Mouse (Mus musculus) midbrain, postnatal 0 days (tissue): ENCODE data around the gene Trim3. TPM values are rescaled to one million over a fixed set of nuclear protein-coding genes. Genes with fewer than 3 reads are reported as not detected.
A peak's percentile ranks its signal among the peaks of the same experiment; 100 is the strongest.

ENCODE experiments used
- ATAC-seq: fragments of 200-750 bp; cut with Nextera tagmentation; 2 replicates; pipeline ENCODE4 v1.8.0; 2017; ENCODE audit warnings: moderate number of reproducible peaks, mild to moderate bottlenecking, moderate TSS enrichment, moderate library complexity; ENCODE audit not compliant: low FRiP score
- DNase-seq: peaks from one replicate; pipeline ENCODE4 v3.0.0-alpha.2; 2015; ENCODE audit warnings: low spot score
- H3K27ac ChIP-seq: fragments of 300-500 bp; sonication (generic); 2 replicates; pipeline ENCODE4 v1.5.1; 2014; ENCODE audit warnings: low read depth, mild to moderate bottlenecking, low read length, mixed read lengths
- H3K27me3 ChIP-seq: fragments of 300-500 bp; sonication (generic); 2 replicates; pipeline ENCODE4 v1.6.1; 2014; ENCODE audit warnings: low read length, control low read depth, mixed read lengths; ENCODE audit not compliant: insufficient read depth
- H3K36me3 ChIP-seq: fragments of 300-500 bp; sonication (generic); 2 replicates; pipeline ENCODE4 v1.6.1; 2014; ENCODE audit warnings: low read length, control low read depth, mixed read lengths; ENCODE audit not compliant: insufficient read depth
- H3K4me1 ChIP-seq: fragments of 300-500 bp; sonication (generic); 2 replicates; pipeline ENCODE4 v1.6.1; 2014; ENCODE audit warnings: mild to moderate bottlenecking, control low read depth, antibody characterized with exemption, low read length, mixed read lengths; ENCODE audit not compliant: insufficient read depth
- H3K4me2 ChIP-seq: fragments of 300-500 bp; sonication (generic); 2 replicates; pipeline ENCODE4 v1.6.1; 2014; ENCODE audit warnings: low read depth, mild to moderate bottlenecking, low read length, mixed read lengths; ENCODE audit not compliant: poor library complexity, severe bottlenecking
- H3K4me3 ChIP-seq: fragments of 300-500 bp; sonication (generic); 2 replicates; pipeline ENCODE4 v1.5.1; 2014; ENCODE audit warnings: low read depth, mild to moderate bottlenecking, low read length, moderate library complexity
- H3K9ac ChIP-seq: fragments of 300-500 bp; sonication (generic); replicated peaks from 2 replicates; pipeline ENCODE4 v1.6.1; 2014; ENCODE audit warnings: mild to moderate bottlenecking, low read length, moderate library complexity, mixed read lengths; ENCODE audit not compliant: poor library complexity, severe bottlenecking
- H3K9me3 ChIP-seq: fragments of 300-500 bp; sonication (generic); 2 replicates; pipeline ENCODE4 v1.6.1; 2016; ENCODE audit warnings: low read length, control low read depth
- CTCF ChIP-seq: IDR thresholded peaks from 2 replicates; pipeline ENCODE4 v1.5.1; 2016; ENCODE audit warnings: antibody characterized with exemption, mild to moderate bottlenecking
- WGBS: fragments of 180-500 bp; shearing (Covaris S2); extraction: QIAGEN DNeasy Blood & Tissue Kit; methylation state at CpG from one replicate; pipeline ENCODE4 v1.1.7; 2014; 5-methylcytosine and 5-hydroxymethylcytosine counted together
- polyA plus RNA-seq: library from polyadenylated mRNA; unstranded; fragments of >200 nt; fragmentation: Nextera tagmentation; extraction: Ambion mirVana; gene quantifications from 2 replicates; pipeline ENCODE4 v1.2.1, GENCODE M21; 2015
- total RNA-seq: library from RNA; depleted of rRNA; stranded (reverse); fragments of >200 nt; gene quantifications from 2 replicates; pipeline ENCODE4 v1.2.3, GENCODE M21; 2014

Trim3 gene
- total and polyA plus RNA-seq, 2 experiments from 2014 or later, result 108 to 164 TPM

GRCm38 (mm10) chr7:105632551-105632972, 809 bp downstream of the Trim3 start:
- 8% methylated on average over 4 of the region's 4 CpGs for WGBS
- peak overlapping the region; percentile 75 for H3K9ac ChIP-seq
- TF ChIP-seq CTCF, result no peak
- peak overlapping the region; percentile 74 for H3K4me3 ChIP-seq
- peak; percentile 21 for ATAC-seq
- H3K27me3 ChIP-seq, result no peaks in the 10 kb centered on the region
- peak overlapping the region; percentile 81 for H3K4me2 ChIP-seq
- 0 out of 2 replicates have a peak, but pooled peaks cover 6% of the 10 kb centered on the region for H3K4me1 ChIP-seq
- H3K36me3 ChIP-seq, result peaks cover 19% of the 10 kb centered on the region
- no peak for DNase-seq
- H3K9me3 ChIP-seq, result no peaks in the 10 kb centered on the region
- peak overlapping the region; percentile 85 for H3K27ac ChIP-seq

- no peaks in the 10 kb centered on the region for H3K9me3 ChIP-seq
- no peak overlapping the region for H3K4me3 ChIP-seq
- DNase-seq (peak; percentile 87), ATAC-seq (no peak)
- no peak overlapping the region for H3K9ac ChIP-seq
- no peak for TF ChIP-seq CTCF
- H3K36me3 ChIP-seq, result peaks cover 19% of the 10 kb centered on the region
- 14% methylated on average over 3 of the region's 3 CpGs for WGBS
- no peak overlapping the region; the same call in 1 of the 2 replicates for H3K27ac ChIP-seq
- no peak overlapping the region for H3K4me2 ChIP-seq
- 0 out of 2 replicates have a peak, but pooled peaks cover 6% of the 10 kb centered on the region for H3K4me1 ChIP-seq
- H3K27me3 ChIP-seq, result no peaks in the 10 kb centered on the region
Observed at GRCm38 (mm10) chr7:105628633-105629032, 4.7 kb downstream of the Trim3 start.

GRCm38 (mm10) chr7:105625397-105625796, 8.0 kb downstream of the Trim3 start:
- TF ChIP-seq CTCF, result no peak
- Histone ChIP-seq H3K4me2 (no peak overlapping the region), H3K9ac (no peak overlapping the region), H3K4me3 (no peak overlapping the region), H3K27me3 (no peaks in the 10 kb centered on the region), H3K36me3 (peaks cover 42% of the 10 kb centered on the region), H3K4me1 (no peaks in the 10 kb centered on the region), H3K9me3 (no peaks in the 10 kb centered on the region), H3K27ac (no peak overlapping the region)
- 79% methylated on average over 6 of the region's 6 CpGs for WGBS
- DNase-seq, result no peak
- ATAC-seq, result no peak

- Histone ChIP-seq H3K36me3 (peaks cover 77% of the 10 kb centered on the region), H3K4me2 (no peak overlapping the region), H3K27ac (no peak overlapping the region), H3K9me3 (no peaks in the 10 kb centered on the region), H3K27me3 (no peaks in the 10 kb centered on the region), H3K4me1 (no peaks in the 10 kb centered on the region), H3K9ac (no peak overlapping the region), H3K4me3 (no peak overlapping the region)
- DNase-seq (no peak), ATAC-seq (no peak)
- TF ChIP-seq CTCF, result no peak
- 87% methylated on average over 8 of the region's 8 CpGs for WGBS
Observed at GRCm38 (mm10) chr7:105621646-105622292, 11.6 kb downstream of the Trim3 start.

GRCm38 (mm10) chr7:105621053-105621452, 12.3 kb downstream of the Trim3 start:
- ATAC-seq (no peak), DNase-seq (no peak)
- Histone ChIP-seq H3K9ac (no peak overlapping the region), H3K4me1 (no peaks in the 10 kb centered on the region), H3K27ac (no peak overlapping the region), H3K27me3 (no peaks in the 10 kb centered on the region), H3K4me3 (no peak overlapping the region), H3K36me3 (peaks cover 84% of the 10 kb centered on the region), H3K4me2 (no peak overlapping the region), H3K9me3 (no peaks in the 10 kb centered on the region)
- 80% methylated on average over 4 of the region's 4 CpGs for WGBS
- no peak for TF ChIP-seq CTCF

- WGBS, result 66% methylated on average over 3 of the region's 3 CpGs
- H3K9me3 ChIP-seq, result no peaks in the 10 kb centered on the region
- no peaks in the 10 kb centered on the region for H3K27me3 ChIP-seq
- no peaks in the 10 kb centered on the region for H3K4me1 ChIP-seq
- ATAC-seq, result no peak
- no peak for TF ChIP-seq CTCF
- no peak overlapping the region for H3K4me3 ChIP-seq
- H3K9ac ChIP-seq, result no peak overlapping the region
- H3K27ac ChIP-seq, result no peak overlapping the region
- no peak for DNase-seq
- no peak overlapping the region for H3K4me2 ChIP-seq
- H3K36me3 ChIP-seq, result peaks cover 87% of the 10 kb centered on the region
Observed at GRCm38 (mm10) chr7:105619701-105620100, 13.7 kb downstream of the Trim3 start.
